13 mouse cellular contexts compared by ENCODE assay signal in the genomic region with DNA sequence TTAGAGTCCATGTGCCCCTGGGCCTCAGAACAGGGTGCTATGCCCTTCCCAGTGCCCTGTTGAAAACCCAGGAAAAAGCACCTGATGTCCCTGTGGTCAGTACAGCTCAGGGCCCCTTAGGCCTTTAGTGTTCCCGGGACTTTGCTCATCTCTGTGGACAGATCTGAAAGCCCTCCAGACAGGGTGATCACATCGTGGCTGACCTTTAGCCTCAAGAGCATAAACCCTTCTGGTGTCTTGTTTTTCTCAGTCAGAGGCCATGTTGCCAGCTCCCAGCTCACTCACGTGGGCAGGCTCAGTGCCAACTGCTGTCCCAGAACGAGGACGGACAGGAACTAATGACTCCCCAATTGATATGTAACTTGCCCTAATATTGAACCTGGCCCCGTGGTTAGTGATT.
DNase-seq lines count a peak whose midpoint lies in the region; ATAC-seq and TF ChIP-seq lines count a peak whose summit lies in the region.
"Had no signal": no experiment of that assay in that cellular context is flagged by ENCODE, and none has a peak within 500 bp of the region (broad histone marks: within the 10 kb centered on the region; RNA-seq: fewer than 3 reads in every experiment).

No protein-coding gene starts in this region.

- no peak overlapping the region for H3K9ac ChIP-seq in kidney, postnatal 0 days (ENCODE audit: low read depth, low read length)
- H3K9ac ChIP-seq: hindbrain, embryonic 12.5 days had no signal

- no peaks in the 10 kb centered on the region for H3K4me1 ChIP-seq in kidney, postnatal 0 days (replicated peaks; ENCODE audit: insufficient read depth, low read length)
- H3K4me1 ChIP-seq: hindbrain, embryonic 12.5 days had no signal

- no peaks in the 10 kb centered on the region for H3K36me3 ChIP-seq in kidney, postnatal 0 days (ENCODE audit: insufficient read depth, low read length)
- H3K36me3 ChIP-seq: hindbrain, embryonic 12.5 days had no signal

- POLR2A ChIA-PET in Patski (lab: Charles Lee), result no interaction called here

- in situ Hi-C loops in Patski (cut with MboI; ENCODE audit: low pct_unique_long_range_greater_than_20kb), result no loop called here

- H3K27me3 ChIP-seq in Patski, result peaks cover 6% of the 10 kb centered on the region
- no peaks in the 10 kb centered on the region for H3K27me3 ChIP-seq in kidney, postnatal 0 days (ENCODE audit: insufficient read depth, low read length)
- H3K27me3 ChIP-seq: hindbrain, embryonic 12.5 days had no signal

- CTCF ChIA-PET in Patski (lab: Charles Lee), result no interaction called here

- no peak for TF ChIP-seq CTCF in Patski (IDR thresholded peaks at IDR 0.05)
- TF ChIP-seq CTCF in kidney, postnatal 0 days (IDR thresholded peaks at IDR 0.05; ENCODE audit: low read depth), result no peak

- H3K4me3 ChIP-seq in kidney, postnatal 0 days (replicated peaks; ENCODE audit: low read depth, low read length), result no peak overlapping the region
- H3K4me3 ChIP-seq: hindbrain, embryonic 12.5 days; left cerebral cortex, adult 2 months; myocyte had no signal

- H3K27ac ChIP-seq in kidney, postnatal 0 days, result 0 out of 2 replicates have a peak overlapping the region, but pooled peaks have one; percentile 42
- H3K27ac ChIP-seq: hindbrain, embryonic 12.5 days; left cerebral cortex, adult 2 months had no signal

- ATAC-seq in Patski, result peak; percentile 29
- ATAC-seq in kidney, postnatal 0 days (replicated peaks; ENCODE audit: low FRiP score, low read depth), result peak; percentile 85
- ATAC-seq: forebrain, embryonic 16.5 days had no signal

- no peaks in the 10 kb centered on the region for H3K9me3 ChIP-seq in kidney, postnatal 0 days (replicated peaks; ENCODE audit: low read length)
- H3K9me3 ChIP-seq: hindbrain, embryonic 12.5 days had no signal

- H3K4me2 ChIP-seq in kidney, postnatal 0 days (ENCODE audit: low read length), result no peak overlapping the region
- H3K4me2 ChIP-seq: hindbrain, embryonic 12.5 days had no signal

- peak; percentile 23 for DNase-seq in gastrocnemius, adult 18-20 months (ENCODE audit: low spot score)
- DNase-seq in gastrocnemius, postnatal 10 days, result no peak
- no peak for DNase-seq in Patski (ENCODE audit: low read depth, low spot score)
- DNase-seq in adrenal gland, postnatal 36 days, result peak; percentile 47 to 66
- peak; percentile 28 for DNase-seq in kidney, postnatal 0 days (ENCODE audit: low spot score)
- DNase-seq in layer of hippocampus, adult 18-20 months (ENCODE audit: low spot score in 2 of 2), result no peak
- DNase-seq in thymus, postnatal 25 days, result no peak
- no peak for DNase-seq in spleen, postnatal 36 days (ENCODE audit: low spot score in 2 of 2)
- DNase-seq: lung, postnatal 10 days had no signal

- WGBS in kidney, postnatal 0 days, result 40% methylated on average over 6 of the region's 6 CpGs

Comparison
In these comparisons a context has a peak if more than half of its experiments do, and no peak if none do; other contexts are left out.
1. DNase-seq: peak in gastrocnemius, adult 18-20 months (single experiment), adrenal gland, postnatal 36 days (2 of 2) and kidney, postnatal 0 days (single experiment); none in gastrocnemius, postnatal 10 days (single experiment), Patski (single experiment), layer of hippocampus, adult 18-20 months (0 of 2), thymus, postnatal 25 days (single experiment) and spleen, postnatal 36 days (0 of 2).